Mouse (Mus musculus) cerebellum, postnatal 4 days (tissue): ENCODE data around the gene Mapk1.

ENCODE experiments used
- DNase-seq, 2 experiments: peaks; one replicate each; pipeline ENCODE4 v3.0.0; 2022; ENCODE audit warnings: low spot score in 2 of 2, mixed read lengths in 1 of 2

Gene Mapk1

GRCm38 (mm10) chr16:17085636-17086035 lies 102.5 kb downstream of the Mapk1 start:
- no peak for DNase-seq

GRCm38 (mm10) chr16:17086241-17086640 lies 103.1 kb downstream of the Mapk1 start:
- no peak for DNase-seq

GRCm38 (mm10) chr16:17086669-17087193 lies 103.5 kb downstream of the Mapk1 start:
- DNase-seq = no peak

- DNase-seq = no peak
These were observed 105.2 kb downstream of the Mapk1 start for GRCm38 (mm10) chr16:17088346-17088745.

- DNase-seq = no peak
These were observed 113.8 kb downstream of the Mapk1 start for GRCm38 (mm10) chr16:17096938-17097337.
